Mouse (Mus musculus): Measurements from ENCODE around the gene Adra1d. TPM values are rescaled to one million over a fixed set of nuclear protein-coding genes. Genes with fewer than 3 reads are reported as not detected.

The Adra1d gene
- polyA plus RNA-seq, 1 experiment from 2014 or later = 2.0 TPM

DNA sequence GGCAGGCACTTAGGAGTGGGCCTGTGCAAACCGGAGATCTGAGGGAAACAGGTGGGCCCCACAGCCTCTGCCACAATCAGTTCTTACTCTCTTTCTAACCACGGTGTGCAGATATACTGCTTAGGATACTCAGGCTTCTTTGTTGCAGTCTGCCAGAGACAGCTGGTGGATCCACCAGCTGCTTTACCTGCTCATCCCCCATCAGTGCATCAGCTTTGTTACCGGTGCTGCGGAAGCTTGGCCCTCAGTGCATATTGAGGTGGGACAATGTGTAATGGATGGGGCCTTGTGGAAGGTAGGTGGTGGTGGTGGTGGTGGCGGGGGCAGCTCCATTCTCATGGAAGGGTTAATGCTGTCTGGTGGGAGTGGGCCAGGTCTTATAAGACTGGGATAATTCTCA, 13.0 kb downstream of the Adra1d start:
- Histone ChIP-seq H3K27ac (ENCODE audit: low read depth) (no peak overlapping the region), H3K27me3 (ENCODE audit: insufficient read depth, low read length) (peaks cover 39% of the 10 kb centered on the region)

DNA sequence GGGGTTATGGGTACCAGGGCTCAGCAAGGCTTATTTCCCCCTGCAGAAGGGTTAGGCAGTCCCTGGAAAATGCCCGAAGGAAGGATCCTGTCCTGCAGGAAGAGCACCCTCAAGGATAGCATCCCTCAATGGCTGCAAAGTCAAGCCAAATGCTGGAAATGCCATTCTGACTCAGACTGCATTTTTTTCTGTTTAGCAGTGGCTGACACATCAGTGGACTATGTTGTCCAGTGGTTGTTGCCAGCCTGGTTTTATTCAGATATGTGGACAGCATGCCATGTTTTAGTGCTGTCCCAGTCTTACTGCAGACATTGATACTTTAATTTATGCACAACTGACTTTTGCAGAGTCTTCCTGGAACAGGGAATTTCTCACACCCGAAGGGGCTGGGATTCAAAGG, 13.8 kb downstream of the Adra1d start:
- DNase-seq (no peak), ATAC-seq (ENCODE audit: insufficient read depth) (no peak)
- Histone ChIP-seq H3K9me3 (ENCODE audit: low read depth, low read length) (no peaks in the 10 kb centered on the region), H3K4me2 (no peak overlapping the region), H3K9ac (no peak overlapping the region), H3K27me3 (ENCODE audit: insufficient read depth, low read length) (peaks cover 36% of the 10 kb centered on the region), H3K4me3 (ENCODE audit: low read depth, low read length) (no peak overlapping the region), H3K36me3 (ENCODE audit: insufficient read depth) (no peaks in the 10 kb centered on the region), H3K27ac (ENCODE audit: low read depth) (no peak overlapping the region), H3K4me1 (ENCODE audit: insufficient read depth) (peaks cover 6% of the 10 kb centered on the region; the same call in 1 of the 2 replicates)
- no peak for TF ChIP-seq CTCF (IDR thresholded peaks at IDR 0.05; ENCODE audit: low read depth)
- WGBS = 64% methylated on average over 2 of the region's 2 CpGs

More for the DNA sequence above, 13.0 kb downstream of the Adra1d start:
- ATAC-seq (ENCODE audit: insufficient read depth) (no peak), DNase-seq (no peak)
- Histone ChIP-seq H3K4me3 (ENCODE audit: low read depth, low read length) (no peak overlapping the region), H3K9ac (no peak overlapping the region), H3K9me3 (ENCODE audit: low read depth, low read length) (no peaks in the 10 kb centered on the region), H3K4me2 (no peak overlapping the region), H3K4me1 (ENCODE audit: insufficient read depth) (peaks cover 6% of the 10 kb centered on the region; the same call in 1 of the 2 replicates), H3K36me3 (ENCODE audit: insufficient read depth) (no peaks in the 10 kb centered on the region)
- 76% methylated on average over 5 of the region's 5 CpGs for WGBS
- no peak for TF ChIP-seq CTCF (IDR thresholded peaks at IDR 0.05; ENCODE audit: low read depth)

- DNase-seq (peak; percentile 68), ATAC-seq (ENCODE audit: insufficient read depth) (no peak; the same call in 1 of the 2 replicates)
- no peak for TF ChIP-seq CTCF (IDR thresholded peaks at IDR 0.05; ENCODE audit: low read depth)
- Histone ChIP-seq H3K4me2 (peak overlapping the region; percentile 75), H3K9ac (no peak overlapping the region), H3K27ac (ENCODE audit: low read depth) (no peak overlapping the region), H3K4me3 (ENCODE audit: low read depth, low read length) (0 out of 2 replicates have a peak overlapping the region, but pooled peaks have one; percentile 41), H3K36me3 (ENCODE audit: insufficient read depth) (no peaks in the 10 kb centered on the region), H3K9me3 (ENCODE audit: low read depth, low read length) (no peaks in the 10 kb centered on the region), H3K4me1 (ENCODE audit: insufficient read depth) (peaks cover 6% of the 10 kb centered on the region; the same call in 1 of the 2 replicates), H3K27me3 (ENCODE audit: insufficient read depth, low read length) (peaks cover 36% of the 10 kb centered on the region)
- WGBS = 11% methylated on average over 19 of the region's 19 CpGs
Observed at GRCm38 (mm10) chr2:131546745-131547408, 15.2 kb downstream of the Adra1d start.

DNA sequence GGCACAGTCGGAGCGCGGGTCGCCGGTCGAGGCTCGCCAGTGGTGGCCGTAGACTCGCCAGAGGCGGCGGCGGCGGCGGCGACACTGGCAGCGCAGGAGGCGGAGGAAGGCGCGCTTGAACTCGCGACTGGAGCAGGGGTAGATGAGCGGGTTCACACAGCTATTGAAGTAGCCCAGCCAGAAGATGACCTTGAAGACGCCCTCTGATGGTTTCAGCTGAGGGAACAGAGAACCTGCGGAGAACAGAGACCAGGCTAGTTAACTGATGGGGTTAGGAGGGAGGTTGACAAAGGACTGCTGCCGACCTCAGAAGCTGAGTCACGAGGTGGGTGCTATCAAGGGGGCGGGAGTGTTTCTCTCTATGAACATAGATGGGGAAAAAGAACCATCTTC, 15.8 kb downstream of the Adra1d start:
- no peak for ATAC-seq (ENCODE audit: insufficient read depth)
- Histone ChIP-seq H3K4me2 (peak overlapping the region; percentile 75), H3K36me3 (ENCODE audit: insufficient read depth) (no peaks in the 10 kb centered on the region), H3K27me3 (ENCODE audit: insufficient read depth, low read length) (peaks cover 36% of the 10 kb centered on the region), H3K9ac (peak overlapping the region; percentile 26; the same call in 1 of the 2 replicates), H3K4me1 (ENCODE audit: insufficient read depth) (peaks cover 6% of the 10 kb centered on the region; the same call in 1 of the 2 replicates), H3K27ac (ENCODE audit: low read depth) (no peak overlapping the region), H3K4me3 (ENCODE audit: low read depth, low read length) (peak overlapping the region; percentile 41), H3K9me3 (ENCODE audit: low read depth, low read length) (no peaks in the 10 kb centered on the region)
- WGBS = 3% methylated on average over 27 of the region's 27 CpGs
- no peak for DNase-seq
- TF ChIP-seq CTCF (IDR thresholded peaks at IDR 0.05; ENCODE audit: low read depth) = no peak

DNA sequence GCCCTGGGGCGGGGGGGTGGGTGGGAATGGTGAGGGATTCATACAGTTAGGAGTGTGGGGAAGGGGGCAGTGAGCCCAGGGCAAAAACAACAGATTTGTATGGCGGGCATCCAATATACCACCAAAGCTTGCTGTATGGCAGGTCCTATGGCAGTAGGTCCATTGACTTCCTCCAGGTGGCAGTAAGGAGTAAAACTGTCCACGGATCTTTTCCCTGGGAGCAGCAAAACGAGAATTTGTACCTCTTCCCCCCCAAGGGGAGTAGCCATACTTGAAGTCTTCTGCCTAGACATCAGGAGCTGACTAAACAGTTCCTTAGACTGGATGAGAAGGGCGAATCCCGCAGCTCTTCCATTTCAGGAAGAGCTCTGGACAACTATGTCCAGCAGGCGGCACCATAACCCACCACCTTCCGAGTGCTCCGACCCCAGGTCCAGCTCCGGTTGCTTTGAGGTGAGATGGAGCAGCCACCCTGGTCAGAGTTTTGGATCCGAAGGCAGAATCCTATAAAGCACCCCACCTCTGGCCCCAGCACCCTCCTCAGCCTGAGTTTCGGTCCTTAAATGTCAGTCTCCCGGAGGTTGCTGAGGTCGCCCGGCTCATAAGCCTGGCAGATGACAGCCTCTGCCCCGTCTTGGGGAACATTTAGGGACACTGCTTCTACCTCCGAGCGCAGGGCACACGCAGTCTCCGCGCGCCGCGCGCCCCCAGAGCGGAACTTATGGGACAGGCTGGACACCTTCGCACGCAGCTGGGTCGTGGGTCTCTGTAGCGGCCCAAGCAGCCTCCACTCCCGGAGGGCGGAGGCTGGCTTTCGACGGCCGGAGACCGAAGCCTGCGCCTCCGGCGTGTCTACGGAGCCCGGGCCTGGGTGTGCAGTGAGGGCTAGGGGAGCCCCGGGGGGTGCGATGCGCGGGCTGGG, 16.4 kb downstream of the Adra1d start:
- DNase-seq (peak; percentile 84), ATAC-seq (ENCODE audit: insufficient read depth) (peak; percentile 64)
- no peaks in the 10 kb centered on the region for H3K9me3 ChIP-seq (ENCODE audit: low read depth, low read length)
- 2% methylated on average over 45 of the region's 45 CpGs for WGBS
- no peak overlapping the region for H3K27ac ChIP-seq (ENCODE audit: low read depth)
- peaks cover 6% of the 10 kb centered on the region; the same call in 1 of the 2 replicates for H3K4me1 ChIP-seq (ENCODE audit: insufficient read depth)
- H3K27me3 ChIP-seq (ENCODE audit: insufficient read depth, low read length) = peaks cover 36% of the 10 kb centered on the region
- TF ChIP-seq CTCF (IDR thresholded peaks at IDR 0.05; ENCODE audit: low read depth) = peak; percentile 79
- H3K4me3 ChIP-seq (ENCODE audit: low read depth, low read length) = peak overlapping the region; percentile 41
- no peaks in the 10 kb centered on the region for H3K36me3 ChIP-seq (ENCODE audit: insufficient read depth)
- H3K4me2 ChIP-seq = peak overlapping the region; percentile 75
- peak overlapping the region; percentile 26; the same call in 1 of the 2 replicates for H3K9ac ChIP-seq

DNA sequence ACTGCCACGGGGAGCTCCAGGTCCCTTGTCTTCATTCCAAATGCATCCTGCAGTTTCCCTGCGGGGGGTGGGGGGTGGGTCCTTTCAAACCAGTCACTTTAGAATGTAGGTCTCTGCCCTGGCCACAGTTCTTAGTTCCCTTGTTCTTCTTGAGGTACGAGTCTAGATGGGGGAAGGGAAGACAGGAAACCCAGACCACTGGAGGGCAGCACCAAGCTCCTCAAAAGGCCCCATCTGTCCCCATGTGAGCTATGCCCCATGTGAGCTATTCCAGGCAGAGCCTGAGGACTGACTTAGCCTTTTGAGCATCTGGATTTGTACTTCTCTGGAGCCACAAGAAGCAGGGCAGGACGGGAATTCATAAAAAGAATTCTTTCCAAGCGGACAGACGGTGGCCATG, 19.6 kb downstream of the Adra1d start:
- ATAC-seq (ENCODE audit: insufficient read depth) (no peak), DNase-seq (peak; percentile 41)
- Histone ChIP-seq H3K9ac (no peak overlapping the region), H3K36me3 (ENCODE audit: insufficient read depth) (no peaks in the 10 kb centered on the region), H3K4me2 (no peak overlapping the region), H3K9me3 (ENCODE audit: low read depth, low read length) (no peaks in the 10 kb centered on the region), H3K27me3 (ENCODE audit: insufficient read depth, low read length) (peaks cover 26% of the 10 kb centered on the region), H3K4me1 (ENCODE audit: insufficient read depth) (peaks cover 6% of the 10 kb centered on the region; the same call in 1 of the 2 replicates), H3K27ac (ENCODE audit: low read depth) (no peak overlapping the region), H3K4me3 (ENCODE audit: low read depth, low read length) (no peak overlapping the region)
- peak; percentile 19 for TF ChIP-seq CTCF (IDR thresholded peaks at IDR 0.05; ENCODE audit: low read depth)
- WGBS = 30% methylated on average over 6 of the region's 6 CpGs

- Histone ChIP-seq H3K9ac (no peak overlapping the region), H3K4me1 (ENCODE audit: insufficient read depth) (peaks cover 6% of the 10 kb centered on the region; the same call in 1 of the 2 replicates), H3K27me3 (ENCODE audit: insufficient read depth, low read length) (peaks cover 17% of the 10 kb centered on the region), H3K27ac (ENCODE audit: low read depth) (no peak overlapping the region), H3K9me3 (ENCODE audit: low read depth, low read length) (no peaks in the 10 kb centered on the region), H3K4me3 (ENCODE audit: low read depth, low read length) (no peak overlapping the region), H3K36me3 (ENCODE audit: insufficient read depth) (no peaks in the 10 kb centered on the region), H3K4me2 (no peak overlapping the region)
- DNase-seq (no peak), ATAC-seq (ENCODE audit: insufficient read depth) (no peak)
- WGBS = 76% methylated on average over 4 of the region's 4 CpGs
- TF ChIP-seq CTCF (IDR thresholded peaks at IDR 0.05; ENCODE audit: low read depth) = no peak
Observed at GRCm38 (mm10) chr2:131541686-131542085, 20.4 kb downstream of the Adra1d start.

Data from lung, embryonic 14.5 days (tissue).